Mouse (Mus musculus): ENCODE measurements around the gene Mlx.
A peak's percentile ranks its signal among the peaks of the same experiment; 100 is the strongest.
"Not testable (repeated sequence)": the region's sequence is repeated elsewhere in the genome, so short reads cannot be mapped to it uniquely, and the experiment has no call there.

Gene Mlx

DNA sequence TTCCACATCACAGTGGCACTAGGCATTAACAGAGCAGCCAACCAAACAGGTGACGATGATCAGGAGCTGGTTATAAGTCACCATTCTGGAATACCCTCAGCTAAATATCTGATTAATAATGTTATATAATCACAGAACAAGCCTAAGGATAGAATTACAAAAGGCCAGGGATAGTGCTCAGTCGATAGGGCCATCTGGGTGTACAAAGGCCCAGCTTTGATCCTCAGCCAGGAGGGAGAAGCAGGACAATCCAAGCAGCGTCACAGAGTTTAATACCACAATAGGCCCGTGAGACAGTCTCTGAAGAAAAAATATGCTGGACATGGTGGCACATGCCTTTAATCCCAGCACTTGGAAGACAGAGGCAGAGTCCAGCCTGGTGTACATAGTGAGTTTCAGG is 22.3 kb downstream of the Mlx start:
- DNase-seq, result no peak

DNA sequence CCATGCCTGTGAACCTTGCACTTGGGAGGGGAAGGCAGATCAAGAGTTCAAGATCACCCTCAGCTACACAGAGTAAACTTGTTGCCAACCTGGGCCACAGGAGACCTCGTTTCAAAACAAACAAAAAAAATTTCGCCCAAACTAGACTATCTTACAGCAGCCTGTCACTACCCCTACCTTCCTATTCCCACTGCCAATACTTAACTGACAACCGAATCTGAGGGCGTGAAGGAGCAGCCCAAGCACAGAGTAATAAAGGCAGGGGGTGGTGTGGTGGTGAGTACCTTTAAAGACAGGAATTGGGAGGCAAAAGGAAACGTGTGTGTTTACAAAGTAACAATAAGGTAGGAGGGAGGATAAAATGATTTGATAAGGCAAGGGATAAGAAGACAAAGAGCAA is 23.6 kb downstream of the Mlx start:
- DNase-seq, result no peak

DNA sequence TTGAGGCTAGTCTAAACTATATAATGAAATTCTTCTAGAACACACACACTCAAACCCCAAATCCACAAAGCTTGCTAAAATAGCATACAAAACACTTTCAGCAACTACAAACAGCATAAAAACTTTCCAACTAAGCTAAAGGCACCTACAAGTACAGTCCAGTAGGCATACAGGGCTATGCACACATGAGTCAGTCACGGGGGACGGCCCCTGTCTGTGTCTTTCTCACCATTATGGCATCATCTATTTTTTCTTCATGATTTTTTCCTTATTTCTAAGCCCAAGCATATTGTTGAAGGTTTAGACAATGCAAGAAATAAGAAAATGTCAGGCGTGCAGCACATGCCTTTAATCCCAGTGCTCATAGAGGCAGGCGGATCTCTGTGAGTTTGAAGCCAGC is 24.1 kb downstream of the Mlx start:
- no peak for DNase-seq

DNA sequence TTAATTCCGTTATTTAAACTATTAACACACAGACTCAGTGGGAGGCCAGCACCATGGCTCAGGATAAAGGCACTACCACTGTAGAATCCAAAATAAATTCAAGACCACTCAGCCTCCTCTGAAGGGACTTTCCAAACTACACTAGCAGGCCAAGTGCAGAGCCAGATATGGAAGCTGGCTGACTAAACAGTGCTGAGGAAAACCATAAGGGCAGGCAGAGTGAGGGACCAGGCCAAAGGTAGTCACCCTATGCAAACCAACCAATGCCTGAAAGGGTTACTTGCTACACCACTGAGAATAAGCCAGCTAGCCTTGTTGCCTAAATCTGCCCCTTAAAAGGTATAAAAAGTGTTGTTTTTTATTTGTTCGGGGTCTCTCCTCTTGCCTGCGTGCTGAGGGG is 25.1 kb downstream of the Mlx start:
- DNase-seq, result no peak

DNA sequence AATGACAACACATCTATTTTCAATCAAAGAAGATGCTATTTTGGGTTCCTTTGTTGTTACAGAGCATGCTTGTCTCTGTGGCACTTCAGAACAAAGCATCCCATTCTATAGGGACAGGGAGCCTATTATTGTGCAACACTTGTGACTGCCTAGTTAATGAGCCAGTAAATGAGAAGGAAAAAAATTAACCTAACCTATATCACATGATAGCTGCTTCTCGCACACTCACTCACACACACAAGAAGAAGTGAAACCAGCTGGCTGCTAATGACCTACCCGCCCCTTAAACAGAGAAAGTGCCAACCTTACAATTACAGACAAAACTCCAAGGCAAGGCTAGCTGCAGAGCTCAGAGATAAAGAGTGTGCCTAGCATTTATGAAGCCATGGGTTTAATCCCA is 28.5 kb downstream of the Mlx start:
- DNase-seq, result peak; percentile 85

DNA sequence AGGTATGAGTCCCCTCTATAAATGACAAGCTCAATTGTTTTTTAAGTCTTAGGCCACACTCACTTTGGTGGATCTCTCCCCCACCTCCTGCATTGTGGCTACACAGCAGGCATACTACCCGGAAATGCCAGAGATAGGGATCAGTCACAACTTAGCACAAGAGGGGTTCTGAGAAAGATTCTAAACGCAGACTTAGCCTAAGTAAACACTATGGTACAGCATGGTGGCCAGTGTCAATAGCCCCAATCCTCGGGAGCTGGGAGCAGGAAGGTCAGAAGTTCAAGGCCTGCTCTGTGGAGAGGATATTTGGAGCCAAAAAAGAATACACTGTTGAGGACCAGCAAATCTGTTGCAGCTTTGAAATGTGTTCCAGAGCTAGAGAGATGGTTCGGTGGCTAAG is 31.0 kb downstream of the Mlx start:
- DNase-seq, result no peak

DNA sequence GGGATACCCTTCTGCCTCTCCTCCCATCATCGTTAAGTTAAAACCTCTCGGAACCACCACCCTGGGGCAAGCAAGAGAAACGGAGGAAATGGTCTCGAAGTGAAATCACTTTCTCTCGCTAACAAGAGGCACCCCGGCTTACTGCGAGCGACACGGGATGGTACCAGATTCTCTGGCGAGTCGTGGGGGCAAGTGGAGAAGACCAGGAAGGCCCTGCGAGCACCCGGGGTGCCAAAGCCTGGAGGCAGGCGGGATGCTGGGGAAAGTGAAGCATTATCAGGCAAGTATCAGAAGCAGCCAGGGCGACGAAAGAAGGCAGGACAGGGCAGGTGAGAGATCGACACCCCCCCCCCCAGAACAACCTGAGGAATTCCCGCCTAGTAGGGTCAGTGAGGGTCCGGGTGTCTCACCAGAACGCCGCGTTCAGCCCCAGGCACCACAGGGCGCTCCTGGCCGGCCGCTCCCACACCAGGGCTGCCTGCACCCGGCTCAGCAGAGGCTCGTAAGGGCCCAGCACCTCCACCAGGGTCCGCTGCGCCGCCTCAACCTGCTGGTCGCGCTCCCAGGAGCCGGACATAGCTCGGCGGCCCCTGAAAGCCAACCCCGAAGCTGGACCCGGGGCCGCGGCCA is 32.2 kb downstream of the Mlx start:
- DNase-seq, result no peak

DNA sequence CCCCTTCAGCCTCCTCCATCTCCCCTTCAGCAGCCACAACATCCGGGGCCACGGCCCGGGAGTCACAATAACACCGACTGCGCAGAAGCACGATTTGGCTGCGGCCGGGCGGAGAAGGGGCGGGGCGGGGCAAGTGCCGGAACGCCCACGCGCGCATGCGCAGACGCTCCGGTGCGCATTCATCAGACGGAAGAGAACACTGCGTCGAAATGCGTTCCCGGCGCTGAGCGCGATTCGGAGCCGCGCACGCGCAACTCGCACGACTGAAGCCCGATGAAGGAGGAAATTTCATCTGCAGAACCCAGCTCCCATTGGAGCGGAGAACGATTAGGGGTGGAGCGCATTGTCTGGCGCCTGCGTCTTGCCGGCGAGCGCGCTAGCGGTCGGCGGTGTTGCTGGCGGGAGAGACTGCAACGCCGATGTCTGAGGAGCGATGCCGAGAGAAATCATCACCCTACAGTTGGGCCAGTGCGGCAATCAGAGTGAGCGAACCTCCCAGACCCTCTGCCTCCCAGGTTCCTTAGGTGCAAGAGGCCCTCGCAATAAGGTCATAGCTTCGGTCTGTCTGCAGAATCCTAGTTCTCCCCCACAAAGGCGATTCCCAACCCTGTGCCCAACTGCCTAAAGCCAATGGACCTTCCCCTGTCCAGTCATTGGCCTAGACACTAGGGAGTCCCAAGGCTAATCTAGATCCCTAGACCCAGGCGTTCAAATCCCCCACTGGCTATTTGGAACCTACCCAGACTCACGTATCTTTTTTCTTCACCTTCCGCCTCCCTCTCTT is 32.9 kb downstream of the Mlx start, which contains the start of the genes Retreg3 and Tubg1:
TSS of gene Retreg3 (minus strand) at position 133 of the 784 bp plus-strand sequence.
TSS of gene Tubg1 (plus strand) at position 178 of the 784 bp plus-strand sequence.
- DNase-seq, result peak; percentile 100

DNA sequence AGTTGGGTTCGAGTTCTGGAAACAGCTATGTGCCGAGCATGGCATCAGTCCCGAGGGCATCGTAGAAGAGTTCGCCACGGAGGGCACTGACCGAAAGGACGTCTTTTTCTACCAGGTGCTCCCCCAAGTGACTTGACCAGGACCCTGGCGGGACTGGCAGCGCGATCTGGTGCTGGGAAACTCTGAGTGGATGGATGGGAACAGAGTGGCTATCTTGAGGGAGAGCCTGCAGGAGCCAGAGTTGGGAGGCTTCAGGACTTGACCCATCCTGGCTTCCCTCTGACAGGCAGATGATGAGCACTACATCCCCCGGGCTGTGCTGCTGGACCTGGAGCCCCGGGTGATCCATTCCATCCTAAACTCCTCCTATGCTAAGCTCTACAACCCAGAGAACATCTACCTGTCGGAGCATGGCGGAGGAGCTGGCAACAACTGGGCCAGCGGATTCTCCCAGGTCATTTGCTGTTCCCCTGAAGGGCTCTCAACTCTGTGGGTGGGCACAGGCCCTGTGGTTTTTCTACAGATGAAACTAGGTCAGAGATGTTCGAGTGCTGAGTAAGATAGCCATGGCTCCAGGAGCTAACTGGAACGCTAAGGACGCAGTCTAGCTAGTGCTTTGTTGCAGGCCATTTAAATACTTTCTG is 33.6 kb downstream of the Mlx start:
- DNase-seq, result peak; percentile 32

DNA sequence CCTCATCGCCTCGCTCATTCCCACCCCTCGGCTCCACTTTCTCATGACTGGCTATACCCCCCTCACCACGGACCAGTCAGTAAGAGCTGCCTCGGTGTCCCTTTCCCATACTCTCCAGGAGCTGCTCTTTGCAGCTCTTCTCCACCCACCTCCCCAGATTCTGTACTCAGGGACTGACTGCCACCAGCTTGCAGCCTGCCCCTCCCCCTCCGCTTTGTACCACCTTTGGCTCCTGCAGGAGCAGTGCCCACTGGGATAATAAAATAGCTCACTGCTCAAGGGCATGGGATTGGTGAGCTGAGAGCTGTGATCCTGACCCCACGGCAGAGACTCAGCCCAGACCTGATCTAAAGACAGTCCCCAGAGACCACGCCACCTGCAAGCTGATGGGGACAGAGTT is 37.4 kb downstream of the Mlx start:
- not testable (repeated sequence) for DNase-seq

DNA sequence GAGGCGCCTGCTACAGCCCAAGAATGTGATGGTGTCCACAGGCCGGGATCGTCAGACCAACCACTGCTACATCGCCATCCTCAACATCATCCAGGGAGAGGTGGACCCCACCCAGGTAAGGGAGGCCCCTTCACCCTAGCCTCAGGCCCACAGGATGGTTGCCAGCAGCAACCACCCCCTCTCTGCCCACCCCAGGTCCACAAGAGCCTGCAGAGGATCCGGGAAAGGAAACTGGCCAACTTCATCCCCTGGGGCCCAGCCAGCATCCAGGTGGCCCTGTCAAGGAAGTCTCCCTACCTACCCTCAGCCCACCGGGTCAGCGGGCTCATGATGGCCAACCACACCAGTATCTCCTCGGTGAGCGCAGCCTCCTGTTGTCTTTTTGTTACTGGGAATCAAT is 37.9 kb downstream of the Mlx start:
- DNase-seq, result not testable (repeated sequence)

DNA sequence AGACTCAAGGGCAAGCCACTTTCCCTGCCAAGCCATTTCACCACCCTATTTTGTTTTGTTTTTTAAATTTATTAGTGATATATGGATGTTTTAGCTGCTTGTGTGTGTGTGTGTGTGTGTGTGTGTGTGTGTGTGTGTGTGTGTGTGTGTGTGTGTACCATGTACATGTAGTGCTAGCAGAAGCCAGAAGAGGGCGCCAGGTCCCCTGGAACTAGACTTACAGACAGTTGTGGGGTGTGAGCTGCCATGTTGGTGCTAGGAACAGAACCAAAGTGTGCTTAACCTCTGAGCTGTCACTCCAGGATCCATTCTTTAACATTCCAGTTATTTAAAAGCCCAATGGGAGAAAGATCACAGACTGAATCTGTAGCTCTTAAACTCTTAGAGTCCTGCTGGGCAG is 40.0 kb downstream of the Mlx start:
- DNase-seq, result no peak

DNA sequence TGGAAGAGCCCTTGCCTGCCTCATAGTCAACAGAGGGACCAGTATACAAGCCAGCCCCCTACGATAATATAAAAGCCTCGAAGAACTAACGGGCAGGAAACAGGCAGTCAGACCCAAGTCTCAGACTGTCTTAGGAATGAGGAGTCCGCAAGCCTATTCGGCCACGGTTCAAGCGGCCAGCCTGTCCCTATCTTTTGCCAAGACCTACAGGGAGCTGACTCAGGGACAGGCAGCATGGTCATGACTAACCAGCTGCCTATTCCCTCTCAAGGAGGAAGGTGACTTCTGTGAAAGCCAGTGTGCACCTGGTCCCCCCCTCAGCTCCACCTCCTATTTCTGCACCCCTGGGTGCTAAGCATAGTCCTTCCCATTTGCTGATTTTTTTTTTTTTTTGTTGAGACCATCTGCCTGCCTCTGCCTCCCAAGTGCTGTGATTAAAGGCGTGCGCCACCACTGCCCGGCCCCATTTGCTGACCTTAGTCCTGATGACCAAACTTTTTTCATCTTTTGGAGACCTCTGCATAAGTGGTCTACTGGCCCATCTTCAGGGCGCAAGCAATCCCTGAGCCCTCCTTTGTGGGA is 42.0 kb downstream of the Mlx start:
- DNase-seq, result no peak

DNA sequence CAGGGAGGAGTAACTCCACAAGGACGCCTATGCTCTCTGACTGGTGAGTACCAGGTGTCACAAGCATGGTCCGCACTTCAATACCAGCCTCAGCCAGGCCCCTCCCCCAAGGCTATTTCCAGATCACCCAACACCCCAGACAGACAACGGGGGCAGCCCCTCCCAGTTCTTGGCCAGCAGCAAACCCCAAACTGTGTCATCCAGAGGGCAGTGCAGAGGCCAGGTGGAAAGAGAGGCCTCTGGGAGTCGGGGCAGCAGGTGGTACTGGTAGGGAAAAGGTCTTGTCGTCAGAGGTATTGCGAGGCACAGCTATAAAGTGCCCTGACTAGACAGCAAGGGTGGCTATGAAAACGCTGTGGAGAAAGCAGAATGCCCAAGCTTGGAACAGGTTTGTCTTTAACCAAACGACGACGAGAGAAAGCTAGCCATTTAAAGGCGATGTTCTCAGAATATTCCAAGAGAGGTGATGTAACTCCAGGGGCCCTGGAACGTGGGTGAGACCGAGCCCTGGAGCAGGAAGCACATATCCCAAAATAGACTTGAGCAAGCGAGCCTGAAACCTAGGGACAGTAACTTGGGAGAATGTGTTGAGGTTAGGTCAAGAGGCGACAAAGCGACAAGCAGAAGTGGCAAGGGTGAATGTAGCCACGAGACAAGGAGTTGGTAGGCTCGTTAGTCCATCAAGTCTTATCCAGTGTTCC is 43.1 kb downstream of the Mlx start:
- DNase-seq, result peak; percentile 41

DNA sequence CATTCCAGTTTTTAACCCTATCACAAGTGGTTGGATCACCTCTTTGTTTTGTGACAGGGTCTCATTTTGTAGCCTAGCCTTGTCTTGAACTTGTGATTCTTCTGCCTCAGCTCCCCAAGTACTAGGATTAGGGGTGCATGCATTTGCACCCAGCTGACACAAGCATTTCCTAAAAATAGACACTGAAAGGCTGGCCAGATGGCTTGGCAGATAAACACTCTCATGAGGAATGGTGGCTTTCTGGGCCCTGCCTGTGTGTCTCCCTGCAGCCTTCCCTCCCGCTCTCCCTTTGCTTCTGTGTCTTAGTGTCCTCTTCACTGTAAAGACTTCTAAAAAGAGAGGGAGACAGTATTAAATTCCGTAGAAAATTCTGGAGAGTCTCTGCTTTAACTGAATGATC is 44.1 kb downstream of the Mlx start:
- DNase-seq, result no peak

DNA sequence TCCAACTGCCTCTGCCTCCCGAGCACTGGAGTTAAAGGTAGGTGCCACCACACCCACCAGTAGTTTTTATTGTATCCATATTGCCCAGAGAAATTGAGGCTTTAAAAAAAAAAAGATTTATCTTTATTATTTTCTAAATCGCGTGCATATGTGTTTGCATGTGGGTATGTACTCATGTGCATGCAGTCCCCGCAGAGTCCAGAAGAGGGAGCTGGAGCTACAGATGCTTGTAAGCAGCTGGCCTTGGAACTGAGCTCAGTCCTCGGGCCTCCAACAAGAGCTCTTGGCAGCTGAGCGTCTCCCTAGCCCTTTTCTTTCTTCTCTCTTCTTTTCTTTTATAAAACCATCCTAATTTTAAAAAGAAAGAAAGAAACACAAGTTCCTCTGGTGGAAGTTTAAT is 44.6 kb downstream of the Mlx start:
- DNase-seq, result peak; percentile 63

DNA sequence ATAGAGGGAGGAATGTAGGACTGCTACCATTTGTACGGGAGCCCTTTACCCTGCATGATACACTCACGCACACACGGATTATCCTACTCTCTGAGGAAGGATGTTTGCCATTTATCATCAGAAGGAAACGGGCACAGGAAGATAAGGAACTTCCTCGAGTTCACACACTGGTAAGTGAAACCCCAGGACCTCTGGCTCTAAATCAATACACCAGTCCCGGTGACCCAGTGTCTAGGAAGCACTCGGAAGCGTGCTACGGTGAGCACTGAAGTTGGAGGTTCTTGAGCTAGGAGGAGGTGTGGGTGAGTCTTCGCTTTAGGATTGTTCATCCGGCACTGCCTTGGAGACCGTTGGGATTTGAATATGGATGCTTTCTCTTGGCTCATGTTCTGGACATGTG is 46.0 kb downstream of the Mlx start:
- no peak for DNase-seq

DNA sequence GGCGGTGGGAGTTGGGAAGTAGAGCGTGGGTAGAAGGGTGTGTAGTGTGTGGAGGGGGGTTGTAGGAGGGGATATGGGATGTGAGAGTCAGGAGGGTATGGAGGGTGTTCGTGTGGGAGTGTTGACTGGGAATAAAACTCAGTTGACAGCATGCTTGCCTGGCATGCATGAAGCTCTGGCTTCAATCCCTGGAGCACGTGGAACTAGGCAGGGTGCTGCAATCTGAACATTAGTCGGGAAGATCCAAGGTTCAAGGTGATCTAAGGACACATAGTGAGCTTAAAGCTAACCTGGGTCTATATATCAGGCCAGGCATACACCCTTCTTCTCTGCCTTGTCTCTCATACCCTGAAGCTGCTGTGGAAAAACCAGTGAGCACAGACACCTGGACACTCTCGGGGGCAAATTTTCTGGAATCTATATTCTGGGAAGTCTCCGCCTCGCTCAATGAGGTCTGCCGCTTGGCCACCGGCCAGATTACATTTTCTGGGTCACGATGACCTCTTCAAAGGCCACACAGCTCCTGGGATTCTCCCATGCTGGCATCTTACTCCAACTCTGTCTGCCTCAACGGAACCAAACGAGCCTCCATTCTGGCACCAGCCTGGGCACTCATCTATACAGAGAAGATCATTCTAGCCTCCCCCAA is 47.3 kb downstream of the Mlx start:
- peak; percentile 58 for DNase-seq

DNA sequence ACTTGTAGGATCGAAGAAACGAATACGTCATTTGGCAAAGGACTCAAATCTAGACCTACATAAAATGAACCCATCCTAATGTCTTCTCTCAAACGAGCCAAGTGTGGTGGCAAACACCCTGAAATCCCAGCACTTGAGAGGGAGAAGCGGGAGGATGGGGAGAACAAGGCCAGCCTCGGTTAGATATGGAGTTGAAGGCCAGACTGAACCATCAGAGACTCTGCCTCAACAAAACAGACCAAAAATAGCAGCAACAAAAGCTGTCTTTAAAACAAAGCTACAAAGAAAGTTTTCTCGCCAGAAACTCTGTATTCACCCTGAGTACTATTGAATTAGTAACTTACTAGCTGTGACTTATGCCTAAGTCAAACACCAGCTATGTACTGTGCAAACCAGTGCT is 49.9 kb downstream of the Mlx start:
- no peak for DNase-seq

DNA sequence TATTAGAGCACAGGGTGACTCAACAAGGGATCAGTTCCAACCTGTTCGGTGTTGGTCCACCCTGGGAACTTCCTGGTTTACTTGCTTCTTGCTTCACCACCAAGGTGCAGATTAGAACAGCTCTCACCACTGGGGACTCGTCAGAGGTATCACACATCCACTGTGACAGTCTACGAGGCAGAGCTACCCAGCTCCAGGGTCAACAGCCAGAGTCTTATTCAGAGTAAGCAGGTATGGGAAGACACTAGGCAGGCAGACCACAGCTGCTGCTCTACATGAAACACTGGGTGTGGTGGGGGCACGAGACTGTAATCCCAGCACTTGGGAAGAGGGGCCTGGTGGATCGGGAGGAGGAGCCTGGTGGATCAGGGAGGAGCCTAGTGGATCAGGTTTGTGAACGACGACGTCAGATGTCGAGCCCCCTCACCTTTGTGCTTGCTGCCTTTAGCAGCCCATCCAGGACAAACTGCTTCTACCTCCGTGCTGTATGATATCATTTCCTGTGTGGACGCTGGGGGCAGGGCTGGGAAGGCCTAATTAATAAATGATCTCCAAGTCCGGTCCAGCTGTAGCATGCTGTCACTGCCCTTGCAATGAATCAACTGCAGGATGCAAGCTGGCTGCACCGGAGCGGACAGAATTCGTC is 51.6 kb downstream of the Mlx start:
- DNase-seq, result peak; percentile 97

DNA sequence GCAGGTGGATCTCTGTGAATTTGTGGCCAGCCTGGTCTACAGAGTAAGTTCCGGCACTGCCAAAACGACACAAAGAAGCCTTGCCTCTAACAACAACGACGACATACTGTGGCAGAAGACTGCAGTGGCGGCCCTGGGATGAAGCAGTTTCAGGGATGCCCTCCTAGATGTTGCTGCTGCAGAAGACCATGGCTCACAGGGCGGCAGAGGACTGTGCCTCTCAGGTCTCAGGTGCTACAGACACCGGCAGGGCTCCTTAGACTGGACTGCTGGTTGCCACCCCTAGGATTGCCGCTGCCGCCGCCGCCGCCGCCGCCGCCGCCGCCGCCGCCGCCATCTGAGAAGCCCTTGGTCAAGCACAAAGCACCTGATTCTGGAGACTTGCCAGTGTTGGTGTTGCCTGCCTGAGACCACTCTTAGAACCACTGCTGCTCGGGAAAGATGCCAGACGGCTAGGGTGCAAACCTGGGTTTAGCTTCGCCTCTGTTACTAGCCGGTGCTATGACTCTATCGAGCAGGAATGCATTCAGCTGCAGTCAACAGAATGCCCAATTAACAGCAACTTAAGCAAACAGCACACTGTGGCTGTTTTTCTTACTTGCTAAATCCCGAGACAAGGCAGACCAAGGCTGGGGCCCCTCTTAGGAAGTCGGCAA is 53.2 kb downstream of the Mlx start:
- peak; percentile 77 for DNase-seq

Data from retina, postnatal 1 day (tissue).